Mouse (Mus musculus) C2C12 (cell line): ENCODE data around the gene Actbl2. TPM values are rescaled to one million over a fixed set of nuclear protein-coding genes. Genes with fewer than 3 reads are reported as not detected.

Experiments
- H3K27me3 ChIP-seq: one replicate; pipeline ENCODE4 v1.6.1; 2011; ENCODE audit not compliant: control insufficient read depth, insufficient read depth, insufficient read length
- H3K36me3 ChIP-seq: one replicate; pipeline ENCODE4 v1.6.1; 2011; ENCODE audit not compliant: control insufficient read depth, insufficient read depth
- H3K4me3 ChIP-seq: one replicate; pipeline ENCODE4 v1.5.1; 2011; ENCODE audit warnings: mild to moderate bottlenecking, control low read depth; ENCODE audit not compliant: poor library complexity, insufficient read depth, severe bottlenecking
- H3K79me2 ChIP-seq: one replicate; pipeline ENCODE4 v1.6.1; 2011; ENCODE audit not compliant: control insufficient read depth, insufficient read depth
- H3K79me3 ChIP-seq: one replicate; pipeline ENCODE4 v1.6.1; 2011; ENCODE audit warnings: low read depth, control low read depth
- H3ac ChIP-seq: one replicate; pipeline ENCODE3; 2011; ENCODE audit warnings: low read depth; ENCODE audit not compliant: control insufficient read depth, insufficient read length
- CEBPB ChIP-seq: IDR thresholded peaks from one replicate; pipeline ENCODE4 v1.6.1; 2011; ENCODE audit warnings: low read depth, mild to moderate bottlenecking, control low read depth, moderate library complexity
- CTCF ChIP-seq: IDR thresholded peaks from one replicate; pipeline ENCODE4 v1.5.1; 2011; ENCODE audit not compliant: control insufficient read depth, insufficient read depth, insufficient read length
- FOSL1 ChIP-seq: IDR thresholded peaks from one replicate; pipeline ENCODE4 v1.8.0; 2011; ENCODE audit warnings: mild to moderate bottlenecking, low read length; ENCODE audit not compliant: poor library complexity, insufficient read depth, severe bottlenecking
- MAX ChIP-seq: IDR thresholded peaks from one replicate; pipeline ENCODE4 v1.6.1; 2011; ENCODE audit warnings: mild to moderate bottlenecking, control low read depth
- MYOD1 ChIP-seq: IDR thresholded peaks from one replicate; pipeline ENCODE4 v1.6.1; 2011; ENCODE audit warnings: low read depth; ENCODE audit not compliant: control insufficient read depth, insufficient read length
- MYOG ChIP-seq: IDR thresholded peaks from one replicate; pipeline ENCODE4 v1.6.1; 2011; ENCODE audit not compliant: control insufficient read depth, insufficient read length; ENCODE audit errors: extremely low read depth
- USF1 ChIP-seq: IDR thresholded peaks from one replicate; pipeline ENCODE4 v1.6.1; 2011; ENCODE audit warnings: low read depth, mild to moderate bottlenecking, control low read depth, moderate library complexity
- long read RNA-seq, 2 experiments: library from polyadenylated mRNA; unstranded; transcript quantifications; one replicate each; pipeline ENCODE4 v2.0.0; 2019 to 2020
- polyA plus RNA-seq: library from polyadenylated mRNA; unstranded; fragments of >200 nt; fragmentation: generic; extraction: Trizol; gene quantifications from one replicate; pipeline ENCODE4 v1.2.1, GENCODE M21; 2012; ENCODE audit warnings: missing spikeins

The Actbl2 gene
- polyA plus RNA-seq: not detected
- long read RNA-seq, experiment 1: 0 reads
- long read RNA-seq, experiment 2: 0 reads

DNA sequence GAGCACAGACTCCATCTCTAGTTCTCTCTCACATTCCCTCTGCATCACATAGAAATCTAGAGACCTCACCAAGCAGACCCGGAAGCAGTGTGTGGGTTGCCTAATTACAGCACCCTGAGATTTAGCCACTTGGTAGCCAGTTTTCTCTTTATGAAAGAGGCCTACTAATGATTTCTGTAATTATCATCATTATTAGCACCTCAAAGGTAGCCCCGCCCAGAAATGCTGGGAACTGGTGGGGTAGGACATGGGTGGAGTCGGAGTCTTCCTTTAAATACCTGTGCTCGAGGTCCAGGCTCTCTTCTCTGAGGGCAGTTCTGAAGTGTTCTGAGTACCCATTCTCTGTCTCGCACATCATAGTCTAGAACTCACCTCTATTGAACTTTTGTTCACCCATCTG, at the start of gene Actbl2:
TSS of gene Actbl2 (plus strand) at position 301 of the 400 bp plus-strand sequence.
- no peaks in the 10 kb centered on the region for H3K79me3 ChIP-seq
- no peaks in the 10 kb centered on the region for H3K36me3 ChIP-seq
- no peaks in the 10 kb centered on the region for H3K27me3 ChIP-seq
- no peak within 1 kb of the TSS for H3ac ChIP-seq
- H3K4me3 ChIP-seq: no peak within 1 kb of the TSS
- TF ChIP-seq CTCF: no peak
- no peak for TF ChIP-seq MAX
- no peak for TF ChIP-seq MYOD1
- no peak for TF ChIP-seq USF1
- no peaks in the 10 kb centered on the region for H3K79me2 ChIP-seq

DNA sequence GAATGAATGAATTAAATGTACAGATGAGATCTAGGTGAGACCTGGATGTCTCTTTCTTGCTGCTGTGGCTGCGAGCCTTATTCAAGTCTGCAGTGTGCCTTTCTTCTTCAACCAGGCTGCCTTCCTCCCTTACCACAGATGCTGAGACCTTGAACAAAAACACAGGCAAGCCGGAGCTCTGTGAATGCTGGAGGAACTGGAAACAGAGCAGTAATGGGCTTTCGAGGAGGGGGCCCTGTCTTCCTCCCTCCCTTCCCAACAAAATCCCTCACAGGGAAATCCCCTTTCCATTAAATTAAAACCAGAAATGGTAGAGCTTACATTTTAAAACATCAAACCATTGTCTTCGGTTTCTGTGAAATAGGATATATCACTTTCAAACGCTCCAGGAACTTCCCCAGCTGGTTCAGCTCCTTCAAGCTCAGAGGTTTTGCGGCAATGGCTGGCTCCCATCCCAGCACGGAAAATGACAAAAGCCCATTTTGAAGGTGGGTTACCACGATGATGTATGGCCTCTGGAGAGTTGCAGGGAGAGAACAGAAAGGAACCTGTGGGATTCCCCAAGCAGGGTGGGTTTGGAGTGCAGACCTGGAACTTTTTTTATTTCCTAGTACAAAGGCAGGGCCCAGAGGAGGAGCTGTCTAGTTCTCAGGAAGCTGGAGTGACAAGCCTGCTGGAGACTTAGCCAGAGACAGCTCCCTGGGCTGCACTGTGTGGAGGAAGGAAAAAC, 44.0 kb upstream of the Actbl2 start:
- Histone ChIP-seq H3K4me3 (no peak overlapping the region), H3K79me3 (no peaks in the 10 kb centered on the region), H3K79me2 (no peaks in the 10 kb centered on the region), H3K27me3 (no peaks in the 10 kb centered on the region), H3K36me3 (no peaks in the 10 kb centered on the region), H3ac (no peak overlapping the region)
- TF ChIP-seq CTCF: no peak
- TF ChIP-seq USF1: no peak
- TF ChIP-seq MYOD1: no peak
- TF ChIP-seq MAX: no peak
- TF ChIP-seq CEBPB: no peak
- TF ChIP-seq FOSL1: no peak
- no peak for TF ChIP-seq MYOG

- no peaks in the 10 kb centered on the region for H3K79me3 ChIP-seq
- TF ChIP-seq CTCF: no peak
- no peak for TF ChIP-seq MAX
- TF ChIP-seq FOSL1: no peak
- TF ChIP-seq MYOG: no peak
- no peak for TF ChIP-seq CEBPB
- TF ChIP-seq MYOD1: no peak
- TF ChIP-seq USF1: no peak
- no peaks in the 10 kb centered on the region for H3K79me2 ChIP-seq
- H3K36me3 ChIP-seq: no peaks in the 10 kb centered on the region
- no peaks in the 10 kb centered on the region for H3K27me3 ChIP-seq
- H3ac ChIP-seq: no peak overlapping the region
- no peak overlapping the region for H3K4me3 ChIP-seq
Measured at GRCm38 (mm10) chr13:111228768-111229167, 26.0 kb upstream of the Actbl2 start.

DNA sequence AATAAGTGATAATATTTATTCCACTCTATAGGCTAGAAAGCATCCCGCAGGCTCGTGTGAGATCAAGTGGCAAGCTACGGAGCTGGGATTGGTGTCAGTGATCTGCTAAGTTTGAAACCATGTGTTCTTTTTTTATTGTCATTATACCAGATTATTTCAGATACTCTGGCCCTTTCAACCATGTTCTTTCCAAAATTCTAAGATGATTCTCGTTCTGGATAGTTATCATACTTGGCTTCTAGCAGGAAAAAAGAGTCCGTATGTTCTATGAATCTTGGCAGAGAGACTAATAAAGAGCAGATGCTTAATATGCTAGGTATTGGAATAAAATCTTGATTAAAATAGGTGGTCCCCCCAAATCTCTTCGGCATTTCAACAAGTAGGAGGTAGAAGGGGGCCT, 25.3 kb upstream of the Actbl2 start:
- H3K36me3 ChIP-seq: no peaks in the 10 kb centered on the region
- no peaks in the 10 kb centered on the region for H3K79me2 ChIP-seq
- no peaks in the 10 kb centered on the region for H3K79me3 ChIP-seq
- H3K4me3 ChIP-seq: no peak overlapping the region
- no peaks in the 10 kb centered on the region for H3K27me3 ChIP-seq
- TF ChIP-seq FOSL1 (no peak), CEBPB (no peak), MYOD1 (no peak), MYOG (no peak), MAX (no peak), USF1 (no peak), CTCF (no peak)
- H3ac ChIP-seq: no peak overlapping the region

DNA sequence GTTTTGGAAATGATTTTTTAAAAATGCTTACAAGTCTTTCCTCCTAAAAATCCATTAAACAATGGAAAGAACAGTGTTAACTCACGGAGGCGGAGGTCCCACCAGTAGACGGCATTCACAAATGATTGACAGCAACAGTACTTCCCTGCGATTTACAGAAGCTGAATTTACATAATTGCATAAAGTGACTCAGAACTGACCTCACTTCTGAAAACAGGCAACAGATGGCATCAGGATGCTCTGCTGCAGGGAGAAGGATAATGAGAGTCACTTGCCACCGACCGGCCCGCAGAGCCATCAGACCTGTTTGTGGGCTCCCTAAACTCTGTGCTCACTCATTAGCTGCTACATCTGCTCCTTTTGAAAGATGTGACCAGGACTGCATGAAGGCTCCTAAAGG, 22.4 kb upstream of the Actbl2 start:
- no peaks in the 10 kb centered on the region for H3K79me2 ChIP-seq
- H3ac ChIP-seq: no peak overlapping the region
- TF ChIP-seq FOSL1: no peak
- peak; percentile 75 for TF ChIP-seq MYOD1
- TF ChIP-seq CEBPB: no peak
- no peak for TF ChIP-seq MYOG
- no peak for TF ChIP-seq MAX
- no peak for TF ChIP-seq CTCF
- H3K79me3 ChIP-seq: no peaks in the 10 kb centered on the region
- no peaks in the 10 kb centered on the region for H3K27me3 ChIP-seq
- H3K36me3 ChIP-seq: no peaks in the 10 kb centered on the region
- H3K4me3 ChIP-seq: no peak overlapping the region

GRCm38 (mm10) chr13:111233356-111233755, 21.5 kb upstream of the Actbl2 start:
- Histone ChIP-seq H3K4me3 (no peak overlapping the region), H3ac (no peak overlapping the region), H3K27me3 (no peaks in the 10 kb centered on the region), H3K79me3 (no peaks in the 10 kb centered on the region), H3K79me2 (no peaks in the 10 kb centered on the region), H3K36me3 (no peaks in the 10 kb centered on the region)
- TF ChIP-seq FOSL1 (peak; percentile 75), MYOD1 (peak; percentile 94), CTCF (no peak), USF1 (no peak), CEBPB (peak; percentile 99), MAX (no peak), MYOG (no peak)
